Mouse (Mus musculus) NIH3T3 (cell line): ENCODE data around the gene Ankrd13b.
A peak's percentile ranks its signal among the peaks of the same experiment; 100 is the strongest.

Experiments
- DNase-seq: peaks from one replicate; pipeline ENCODE4 v3.0.0-alpha.2; 2012; ENCODE audit warnings: low read depth

Gene Ankrd13b

GRCm38 (mm10) chr11:77508068-77509021 lies 18.9 kb upstream of the Ankrd13b start:
- DNase-seq: peak; percentile 64

GRCm38 (mm10) chr11:77507426-77507825 lies 17.9 kb upstream of the Ankrd13b start:
- no peak for DNase-seq

- no peak for DNase-seq
Observed at GRCm38 (mm10) chr11:77506941-77507340, 17.5 kb upstream of the Ankrd13b start.

GRCm38 (mm10) chr11:77506273-77506672 lies 16.8 kb upstream of the Ankrd13b start:
- no peak for DNase-seq

GRCm38 (mm10) chr11:77505291-77505980 lies 16.0 kb upstream of the Ankrd13b start:
- DNase-seq: no peak

- DNase-seq: no peak
Observed at GRCm38 (mm10) chr11:77504377-77504776, 14.9 kb upstream of the Ankrd13b start.

- peak; percentile 83 for DNase-seq
Observed at GRCm38 (mm10) chr11:77503511-77503910, 14.0 kb upstream of the Ankrd13b start.

- no peak for DNase-seq
Observed at GRCm38 (mm10) chr11:77502481-77502880, 13.0 kb upstream of the Ankrd13b start.

GRCm38 (mm10) chr11:77501971-77502370 lies 12.5 kb upstream of the Ankrd13b start:
- DNase-seq: no peak

GRCm38 (mm10) chr11:77501392-77501791 lies 11.9 kb upstream of the Ankrd13b start:
- peak; percentile 89 for DNase-seq

- no peak for DNase-seq
Observed at GRCm38 (mm10) chr11:77500361-77501325, 11.2 kb upstream of the Ankrd13b start.

GRCm38 (mm10) chr11:77499354-77499753 lies 9.9 kb upstream of the Ankrd13b start:
- no peak for DNase-seq

- no peak for DNase-seq
Observed at GRCm38 (mm10) chr11:77498261-77499139, 9.0 kb upstream of the Ankrd13b start.

- DNase-seq: no peak
Observed at GRCm38 (mm10) chr11:77497851-77498250, 8.4 kb upstream of the Ankrd13b start.

GRCm38 (mm10) chr11:77497341-77497756 lies 7.9 kb upstream of the Ankrd13b start:
- DNase-seq: peak; percentile 78

GRCm38 (mm10) chr11:77495507-77495906 lies 6.0 kb upstream of the Ankrd13b start:
- DNase-seq: no peak

- no peak for DNase-seq
Observed at GRCm38 (mm10) chr11:77494782-77495181, 5.3 kb upstream of the Ankrd13b start.

GRCm38 (mm10) chr11:77494344-77494676 lies 4.8 kb upstream of the Ankrd13b start:
- DNase-seq: no peak

GRCm38 (mm10) chr11:77493512-77494343 lies 4.2 kb upstream of the Ankrd13b start, which contains the start of gene Git1:
TSS of gene Git1 (plus strand) at chr11:77493562.
- peak; percentile 59 for DNase-seq

- peak; percentile 96 for DNase-seq
Observed at GRCm38 (mm10) chr11:77492911-77493332, 3.4 kb upstream of the Ankrd13b start.
